Comparison of ENCODE assay signal across 8 mouse cellular contexts in the genomic region with DNA sequence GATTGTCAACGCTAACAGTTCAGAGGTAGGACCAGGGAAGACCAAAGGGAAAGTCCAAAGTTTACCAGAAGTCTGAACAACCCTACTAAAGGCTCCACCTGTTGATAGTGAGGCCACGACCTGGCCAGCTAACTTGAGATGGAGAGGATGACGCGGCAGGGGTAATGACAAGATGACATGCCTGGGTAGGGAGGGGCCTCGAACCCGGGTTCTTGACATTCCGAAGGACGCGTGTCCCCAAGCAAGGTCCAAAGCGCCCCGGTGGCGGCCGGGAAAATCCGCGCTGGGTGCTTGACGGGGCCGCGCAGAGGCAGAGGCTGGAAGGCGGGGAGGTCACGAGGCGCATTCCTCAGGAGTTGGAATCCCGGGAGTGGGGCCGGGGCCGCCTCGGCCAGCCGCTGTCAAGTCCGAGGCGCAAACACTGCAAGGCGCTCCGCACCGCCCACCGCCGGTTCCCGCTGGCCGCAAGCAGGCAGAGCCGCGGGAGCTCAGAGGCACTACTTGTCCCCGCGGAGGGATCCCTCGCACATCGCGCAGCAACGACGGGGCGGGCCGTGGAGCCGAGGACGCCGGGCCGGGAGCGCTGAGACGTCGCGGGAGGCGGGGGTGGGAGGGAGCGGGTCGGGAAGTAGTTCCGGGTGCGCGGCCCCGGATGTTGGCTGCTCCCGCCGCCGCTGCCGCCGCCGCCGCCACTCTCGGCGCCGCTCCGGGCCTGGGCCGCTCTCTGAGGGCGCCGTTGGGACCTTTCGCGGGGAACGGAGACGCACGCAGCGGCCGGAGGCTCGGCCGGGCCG. TPM values are rescaled to one million over a fixed set of nuclear protein-coding genes. Genes with fewer than 3 reads are reported as not detected.
A peak's percentile ranks its signal among the peaks of the same experiment; 100 is the strongest.
DNase-seq lines count a peak whose midpoint lies in the region; ATAC-seq and TF ChIP-seq lines count a peak whose summit lies in the region.

A gene (minus strand): TSS at position 499 of the 794 bp plus-strand sequence.

- H3K4me2 ChIP-seq in embryonic facial prominence, embryonic 15.5 days (replicated peaks): peak within 1 kb of the TSS; percentile 78
- H3K4me2 ChIP-seq in limb, embryonic 14.5 days (replicated peaks; ENCODE audit: low read depth, low read length, severe bottlenecking): peak within 1 kb of the TSS; percentile 64
- peak within 1 kb of the TSS; percentile 70 for H3K4me2 ChIP-seq in midbrain, postnatal 0 days (ENCODE audit: low read depth, low read length, poor library complexity, severe bottlenecking)

- no peaks in the 10 kb centered on the region for H3K27me3 ChIP-seq in embryonic facial prominence, embryonic 15.5 days
- no peaks in the 10 kb centered on the region for H3K27me3 ChIP-seq in limb, embryonic 14.5 days (ENCODE audit: control insufficient read depth, insufficient read depth, low read length)
- H3K27me3 ChIP-seq in midbrain, postnatal 0 days (ENCODE audit: insufficient read depth, low read length): no peaks in the 10 kb centered on the region

- H3K27ac ChIP-seq in bone marrow, adult 2 months (ENCODE audit: control insufficient read depth, insufficient read depth, low read depth, low read length, poor library complexity): peak within 1 kb of the TSS; percentile 87
- peak within 1 kb of the TSS; percentile 98 for H3K27ac ChIP-seq in embryonic facial prominence, embryonic 15.5 days (replicated peaks)
- H3K27ac ChIP-seq in limb, embryonic 14.5 days (replicated peaks; ENCODE audit: low read depth, low read length): peak within 1 kb of the TSS; percentile 98
- peak within 1 kb of the TSS; percentile 98 for H3K27ac ChIP-seq in midbrain, postnatal 0 days (ENCODE audit: low read depth, low read length)

- peaks cover 4% of the 10 kb centered on the region for H3K4me1 ChIP-seq in bone marrow, adult 2 months (ENCODE audit: control insufficient read depth, insufficient read depth, low read length)
- peaks cover 19% of the 10 kb centered on the region for H3K4me1 ChIP-seq in embryonic facial prominence, embryonic 15.5 days
- peaks cover 13% of the 10 kb centered on the region for H3K4me1 ChIP-seq in limb, embryonic 14.5 days (ENCODE audit: control insufficient read depth, insufficient read depth, low read length)
- H3K4me1 ChIP-seq in midbrain, postnatal 0 days (ENCODE audit: insufficient read depth, low read length): peaks cover 9% of the 10 kb centered on the region; the same call in 1 of the 2 replicates

- peak within 1 kb of the TSS; percentile 97 for H3K4me3 ChIP-seq in bone marrow, adult 2 months (replicated peaks; ENCODE audit: control insufficient read depth, low read depth, low read length)
- H3K4me3 ChIP-seq in embryonic facial prominence, embryonic 15.5 days (replicated peaks): peak within 1 kb of the TSS; percentile 95
- peak within 1 kb of the TSS; percentile 94 for H3K4me3 ChIP-seq in limb, embryonic 14.5 days (replicated peaks; ENCODE audit: low read length)
- peak within 1 kb of the TSS; percentile 98 for H3K4me3 ChIP-seq in midbrain, postnatal 0 days (ENCODE audit: low read depth, low read length)

- under 1% methylated on average over 85 of the region's 85 CpGs for WGBS in bone marrow, adult 2 months
- under 1% methylated on average over 76 of the region's 85 CpGs for WGBS in embryonic facial prominence, embryonic 15.5 days
- WGBS in limb, embryonic 14.5 days: 1% methylated on average over 30 of the region's 85 CpGs
- under 1% methylated on average over 64 of the region's 85 CpGs for WGBS in midbrain, postnatal 0 days

- TF ChIP-seq POLR2A in bone marrow, adult 2 months (IDR thresholded peaks at IDR 0.05; ENCODE audit: borderline replicate concordance, control insufficient read depth, low read depth, low read length): peak; percentile 35; the same call in 1 of the 2 replicates
- TF ChIP-seq POLR2A in limb, embryonic 14.5 days (IDR thresholded peaks at IDR 0.05; ENCODE audit: borderline replicate concordance, extremely low read depth, insufficient read depth, insufficient read length): no peak; the same call in 1 of the 2 replicates

- no peaks in the 10 kb centered on the region for H3K36me3 ChIP-seq in embryonic facial prominence, embryonic 15.5 days
- no peaks in the 10 kb centered on the region for H3K36me3 ChIP-seq in limb, embryonic 14.5 days (ENCODE audit: control insufficient read depth, insufficient read depth, low read length)
- no peaks in the 10 kb centered on the region for H3K36me3 ChIP-seq in midbrain, postnatal 0 days (ENCODE audit: insufficient read depth, low read length)

- TF ChIP-seq CTCF in bone marrow, adult 2 months (IDR thresholded peaks at IDR 0.05; ENCODE audit: control insufficient read depth, insufficient read depth, low read length): no peak
- TF ChIP-seq CTCF in midbrain, postnatal 0 days (IDR thresholded peaks at IDR 0.05): no peak

- H3K9ac ChIP-seq in embryonic facial prominence, embryonic 15.5 days: peak within 1 kb of the TSS; percentile 93
- peak within 1 kb of the TSS; percentile 97 for H3K9ac ChIP-seq in limb, embryonic 14.5 days (ENCODE audit: low read depth, low read length, severe bottlenecking)
- H3K9ac ChIP-seq in midbrain, postnatal 0 days (replicated peaks; ENCODE audit: low read length, poor library complexity, severe bottlenecking): peak within 1 kb of the TSS; percentile 97

- no peaks in the 10 kb centered on the region for H3K9me3 ChIP-seq in embryonic facial prominence, embryonic 15.5 days (replicated peaks)
- no peaks in the 10 kb centered on the region for H3K9me3 ChIP-seq in limb, embryonic 14.5 days (ENCODE audit: control insufficient read depth, low read length)
- H3K9me3 ChIP-seq in midbrain, postnatal 0 days (ENCODE audit: low read length): no peaks in the 10 kb centered on the region

- peak; percentile 87 for DNase-seq in 416B (ENCODE audit: low read depth)
- DNase-seq in heart, adult 8-10 months (ENCODE audit: low spot score): peak; percentile 92
- peak; percentile 96 for DNase-seq in kidney, adult 9 months
- peak; percentile 94 for DNase-seq in limb, embryonic 14.5 days (ENCODE audit: low spot score)
- DNase-seq in midbrain, postnatal 0 days (ENCODE audit: low spot score): peak; percentile 96
- peak; percentile 84 to 86 for DNase-seq in spleen, postnatal 14 days (ENCODE audit: low spot score in 2 of 2)

- peak; percentile 93 for ATAC-seq in embryonic facial prominence, embryonic 15.5 days (ENCODE audit: insufficient number of reproducible peaks, low FRiP score, low TSS enrichment, low read depth)
- peak; percentile 96 for ATAC-seq in limb, embryonic 14.5 days (ENCODE audit: low FRiP score, low read depth)
- peak; percentile 95 for ATAC-seq in midbrain, postnatal 0 days (ENCODE audit: low FRiP score)

RNA-seq across cellular contexts. Expression of the gene that starts here (rescaled TPM):
- polyA plus RNA-seq in bone marrow, adult 2 months (2011; ENCODE audit: insufficient read depth, insufficient read length, low replicate concordance, missing spikeins): 0.84 and 5.5 TPM in 2 replicates
- polyA plus RNA-seq in embryonic facial prominence, embryonic 15.5 days (2015; fragmentation: Nextera tagmentation; extraction: Ambion mirVana): 6.0 and 6.3 TPM in 2 replicates
- 1 to 10 TPM; 3.6 to 6.7 (median 5.8) TPM for total RNA-seq in heart, adult 8-10 months (2022)
- 10.2 and 12.2 TPM in 2 replicates for polyA plus RNA-seq in limb, embryonic 14.5 days (2012; rRNA removed)
- polyA plus RNA-seq in limb, embryonic 14.5 days (2014; fragmentation: Nextera tagmentation; extraction: Ambion mirVana): 5.0 and 5.5 TPM in 2 replicates
- total RNA-seq in midbrain, postnatal 0 days (2014; rRNA removed): 19.0 and 27.4 TPM in 2 replicates
- 15.9 and 16.1 TPM in 2 replicates for polyA plus RNA-seq in midbrain, postnatal 0 days (2015; fragmentation: Nextera tagmentation; extraction: Ambion mirVana)

Comparison
In these comparisons a context has a peak if more than half of its experiments do, and no peak if none do; other contexts are left out.
1. Peak in every context shown above with its lines: DNase-seq, ATAC-seq, H3K4me3 ChIP-seq and H3K27ac ChIP-seq.